Mouse (Mus musculus) megakaryocyte progenitor cell, adult 5-6 weeks (primary cell): ENCODE measurements around the gene Vsig10l. TPM values are rescaled to one million over a fixed set of nuclear protein-coding genes. Genes with fewer than 3 reads are reported as not detected.

Experiments used
- ATAC-seq: replicated peaks from 2 replicates; pipeline ENCODE4 v1.8.0; 2016; ENCODE audit warnings: mild to moderate bottlenecking, moderate TSS enrichment, inconsistent platforms; ENCODE audit not compliant: poor library complexity
- total RNA-seq, 2 experiments: library from RNA; stranded (forward) in 1 of 2; stranded (reverse) in 1 of 2; fragments of 157-497, 149-512 nt in 1 of 2; fragments of 200-1000 nt in 1 of 2; gene quantifications; 2 replicates each; pipeline versions ENCODE4 v1.2.3 to v1.2.4; 2015 to 2017

The Vsig10l gene
- total RNA-seq, 2 experiments from 2014 or later, result 4.6 to 6.5 TPM

GRCm38 (mm10) chr7:43515076-43515475, 52.1 kb downstream of the Vsig10l start:
- no peak for ATAC-seq

GRCm38 (mm10) chr7:43518341-43518740, 55.4 kb downstream of the Vsig10l start:
- ATAC-seq, result no peak

Other genes with a start within 250 kb of the Vsig10l start
- 26.5 and 26.8 TPM in 2 replicates for gene Zfp715, start 149.9 kb upstream of the Vsig10l start, total RNA-seq (2015)
- gene Zfp715, start 149.9 kb upstream of the Vsig10l start, total RNA-seq (2017), result 19.4 and 19.7 TPM in 2 replicates
- 24.3 and 26.3 TPM in 2 replicates for gene Siglecf, start 111.8 kb upstream of the Vsig10l start, total RNA-seq (2015)
- gene Siglecf, start 111.8 kb upstream of the Vsig10l start, total RNA-seq (2017), result 24.8 and 24.9 TPM in 2 replicates
- 17.2 and 23.0 TPM in 2 replicates for gene Siglecg, start 54.9 kb upstream of the Vsig10l start, total RNA-seq (2015)
- 11.7 and 15.4 TPM in 2 replicates for gene Siglecg, start 54.9 kb upstream of the Vsig10l start, total RNA-seq (2017)
- 0.42 TPM in 1 of 2 replicates, not detected in the other for gene Lim2, start 35.5 kb upstream of the Vsig10l start, total RNA-seq (2015)
- not detected in 2 replicates for gene Lim2, start 35.5 kb upstream of the Vsig10l start, total RNA-seq (2017)
- 1,033 and 1,153 TPM in 2 replicates for gene Nkg7, start 26.1 kb upstream of the Vsig10l start, total RNA-seq (2015)
- gene Nkg7, start 26.1 kb upstream of the Vsig10l start, total RNA-seq (2017), result 382 and 449 TPM in 2 replicates
- 0.49 and 0.66 TPM in 2 replicates for gene Cldnd2, start 22.4 kb upstream of the Vsig10l start, total RNA-seq (2015)
- gene Cldnd2, start 22.4 kb upstream of the Vsig10l start, total RNA-seq (2017), result not detected in 2 replicates
- gene Etfb, start 19.1 kb upstream of the Vsig10l start, total RNA-seq (2015), result 450 and 456 TPM in 2 replicates
- gene Etfb, start 19.1 kb upstream of the Vsig10l start, total RNA-seq (2017), result 759 and 825 TPM in 2 replicates
- gene Gm45233, start 19.0 kb upstream of the Vsig10l start, total RNA-seq (2015), result not detected in 2 replicates
- gene Gm45233, start 19.0 kb upstream of the Vsig10l start, total RNA-seq (2017), result 1.8 and 2.3 TPM in 2 replicates
- gene Iglon5, start 26.9 kb downstream of the Vsig10l start, total RNA-seq (2015), result not detected in 2 replicates
- gene Iglon5, start 26.9 kb downstream of the Vsig10l start, total RNA-seq (2017), result not detected in 2 replicates
- not detected in 2 replicates for gene 4931406B18Rik, start 42.8 kb downstream of the Vsig10l start, total RNA-seq (2015)
- not detected in 2 replicates for gene 4931406B18Rik, start 42.8 kb downstream of the Vsig10l start, total RNA-seq (2017)
- gene Cd33, start 81.3 kb downstream of the Vsig10l start, total RNA-seq (2015), result 6.5 and 9.1 TPM in 2 replicates
- gene Cd33, start 81.3 kb downstream of the Vsig10l start, total RNA-seq (2017), result 4.2 and 4.9 TPM in 2 replicates
- 0.54 and 1.1 TPM in 2 replicates for gene Zfp658, start 99.1 kb downstream of the Vsig10l start, total RNA-seq (2015)
- 1.0 and 2.1 TPM in 2 replicates for gene Zfp658, start 99.1 kb downstream of the Vsig10l start, total RNA-seq (2017)
- 11.6 and 12.4 TPM in 2 replicates for gene Zfp719, start 116.5 kb downstream of the Vsig10l start, total RNA-seq (2015)
- 6.8 and 7.3 TPM in 2 replicates for gene Zfp719, start 116.5 kb downstream of the Vsig10l start, total RNA-seq (2017)
- 0.96 and 1.8 TPM in 2 replicates for gene Zfp819, start 144.0 kb downstream of the Vsig10l start, total RNA-seq (2015)
- gene Zfp819, start 144.0 kb downstream of the Vsig10l start, total RNA-seq (2017), result 0.91 and 2.2 TPM in 2 replicates
- not detected in 2 replicates for gene Ceacam18, start 171.6 kb downstream of the Vsig10l start, total RNA-seq (2015)
- gene Ceacam18, start 171.6 kb downstream of the Vsig10l start, total RNA-seq (2017), result not detected in 2 replicates
- gene Siglece, start 197.0 kb downstream of the Vsig10l start, total RNA-seq (2015), result 7.2 and 13.1 TPM in 2 replicates
- 7.2 and 8.9 TPM in 2 replicates for gene Siglece, start 197.0 kb downstream of the Vsig10l start, total RNA-seq (2017)
- 7.1 and 7.5 TPM in 2 replicates for gene Ctu1, start 208.9 kb downstream of the Vsig10l start, total RNA-seq (2015)
- 5.4 and 6.1 TPM in 2 replicates for gene Ctu1, start 208.9 kb downstream of the Vsig10l start, total RNA-seq (2017)
- not detected in 2 replicates for gene Klk14, start 227.3 kb downstream of the Vsig10l start, total RNA-seq (2015)
- not detected in 2 replicates for gene Klk14, start 227.3 kb downstream of the Vsig10l start, total RNA-seq (2017)
- not detected in 2 replicates for gene Klk13, start 249.4 kb downstream of the Vsig10l start, total RNA-seq (2015)
- gene Klk13, start 249.4 kb downstream of the Vsig10l start, total RNA-seq (2017), result not detected in 2 replicates